Mouse (Mus musculus) lung, embryonic 14.5 days (tissue): ENCODE data around the gene Hnrnpll. TPM values are rescaled to one million over a fixed set of nuclear protein-coding genes. Genes with fewer than 3 reads are reported as not detected.
"Not testable (repeated sequence)": the region's sequence is repeated elsewhere in the genome, so short reads cannot be mapped to it uniquely, and the experiment has no call there.

Experiments
- ATAC-seq: fragments of 200-750 bp; cut with Nextera tagmentation; 2 replicates; pipeline ENCODE4 v1.8.0; 2017; ENCODE audit warnings: mild to moderate bottlenecking, moderate TSS enrichment, moderate library complexity; ENCODE audit not compliant: insufficient read depth
- DNase-seq: peaks from one replicate; pipeline ENCODE4 v3.0.0-alpha.2; 2015
- H3K27ac ChIP-seq: fragments of 300-500 bp; sonication (generic); 2 replicates; pipeline ENCODE4 v1.5.1; 2014; ENCODE audit warnings: low read depth, mild to moderate bottlenecking, moderate library complexity
- H3K27me3 ChIP-seq: fragments of 300-500 bp; sonication (generic); 2 replicates; pipeline ENCODE4 v1.6.1; 2014; ENCODE audit warnings: low read length, control low read depth; ENCODE audit not compliant: insufficient read depth
- H3K36me3 ChIP-seq: fragments of 300-500 bp; sonication (generic); 2 replicates; pipeline ENCODE4 v1.6.1; 2014; ENCODE audit warnings: control low read depth; ENCODE audit not compliant: insufficient read depth
- H3K4me1 ChIP-seq: fragments of 300-500 bp; sonication (generic); 2 replicates; pipeline ENCODE4 v1.6.1; 2014; ENCODE audit warnings: antibody characterized with exemption, control low read depth; ENCODE audit not compliant: insufficient read depth
- H3K4me2 ChIP-seq: fragments of 300-500 bp; sonication (generic); 2 replicates; pipeline ENCODE4 v1.6.1; 2014; ENCODE audit warnings: mild to moderate bottlenecking
- H3K4me3 ChIP-seq: fragments of 300-500 bp; sonication (generic); 2 replicates; pipeline ENCODE4 v1.5.1; 2014; ENCODE audit warnings: low read depth, low read length
- H3K9ac ChIP-seq: fragments of 300-500 bp; sonication (generic); 2 replicates; pipeline ENCODE4 v1.6.1; 2014
- H3K9me3 ChIP-seq: fragments of 300-500 bp; sonication (generic); 2 replicates; pipeline ENCODE4 v1.6.1; 2016; ENCODE audit warnings: low read depth, low read length, control low read depth
- CTCF ChIP-seq: IDR thresholded peaks from 2 replicates; pipeline ENCODE4 v1.5.1; 2016; ENCODE audit warnings: antibody characterized with exemption, low read depth
- WGBS: fragments of 180-500 bp; shearing (Covaris S2); extraction: QIAGEN DNeasy Blood & Tissue Kit; methylation state at CpG from one replicate; pipeline ENCODE4 v1.1.7; 2014; 5-methylcytosine and 5-hydroxymethylcytosine counted together
- polyA plus RNA-seq: library from polyadenylated mRNA; unstranded; fragments of >200 nt; fragmentation: Nextera tagmentation; extraction: Ambion mirVana; gene quantifications from 2 replicates; pipeline ENCODE4 v1.2.1, GENCODE M21; 2014

The Hnrnpll gene
- polyA plus RNA-seq, 1 experiment from 2014 or later, result 93.1 TPM

DNA sequence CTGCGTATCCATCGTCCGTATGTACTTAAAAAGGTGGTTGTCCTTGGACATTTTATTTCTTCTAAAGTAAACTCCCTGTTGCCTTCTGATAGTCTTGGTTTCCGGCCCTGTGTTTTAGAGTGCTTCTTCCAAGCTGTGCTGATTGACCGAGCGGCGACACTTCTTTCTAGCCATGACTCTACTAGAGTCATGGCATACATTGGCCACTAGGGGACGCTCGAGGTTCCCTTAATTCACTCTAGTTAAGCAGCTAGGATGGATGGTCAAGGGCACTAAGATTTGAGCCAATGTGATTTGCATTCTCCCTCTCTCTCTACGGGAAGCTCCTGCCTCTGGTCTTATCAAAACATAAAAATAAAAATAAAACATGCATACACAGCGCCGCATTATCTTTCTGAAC is 44.7 kb downstream of the Hnrnpll start:
- Histone ChIP-seq H3K4me2 (no peak overlapping the region), H3K4me1 (no peaks in the 10 kb centered on the region; the same call in 1 of the 2 replicates), H3K9me3 (no peaks in the 10 kb centered on the region), H3K27me3 (no peaks in the 10 kb centered on the region), H3K9ac (no peak overlapping the region), H3K36me3 (no peaks in the 10 kb centered on the region), H3K4me3 (no peak overlapping the region), H3K27ac (no peak overlapping the region)
- peak; percentile 77 for DNase-seq
- ATAC-seq, result no peak
- peak; percentile 84 for TF ChIP-seq CTCF
- 49% methylated on average over 12 of the region's 12 CpGs for WGBS

DNA sequence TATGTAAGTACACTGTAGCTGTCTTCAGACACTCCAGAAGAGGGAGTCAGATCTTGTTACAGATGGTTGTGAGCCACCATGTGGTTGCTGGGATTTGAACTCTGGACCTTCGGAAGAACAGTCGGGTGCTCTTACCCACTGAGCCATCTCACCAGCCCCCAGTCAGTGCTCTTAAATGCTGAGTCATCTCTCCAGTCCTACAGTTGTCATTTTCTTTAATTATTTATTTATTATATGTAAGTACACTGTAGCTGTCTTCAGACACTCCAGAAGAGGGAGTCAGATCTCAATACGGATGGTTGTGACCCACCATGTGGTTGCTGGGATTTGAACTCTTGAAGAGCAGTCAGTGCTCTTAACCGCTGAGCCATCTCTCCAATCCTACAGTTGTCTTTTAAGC is 45.7 kb downstream of the Hnrnpll start:
- not testable (repeated sequence) for H3K4me1 ChIP-seq, H3K4me3 ChIP-seq, DNase-seq, H3K4me2 ChIP-seq, H3K36me3 ChIP-seq, H3K9me3 ChIP-seq, H3K27me3 ChIP-seq, ATAC-seq, H3K27ac ChIP-seq, H3K9ac ChIP-seq
- 89% methylated on average over 4 of the region's 4 CpGs for WGBS

DNA sequence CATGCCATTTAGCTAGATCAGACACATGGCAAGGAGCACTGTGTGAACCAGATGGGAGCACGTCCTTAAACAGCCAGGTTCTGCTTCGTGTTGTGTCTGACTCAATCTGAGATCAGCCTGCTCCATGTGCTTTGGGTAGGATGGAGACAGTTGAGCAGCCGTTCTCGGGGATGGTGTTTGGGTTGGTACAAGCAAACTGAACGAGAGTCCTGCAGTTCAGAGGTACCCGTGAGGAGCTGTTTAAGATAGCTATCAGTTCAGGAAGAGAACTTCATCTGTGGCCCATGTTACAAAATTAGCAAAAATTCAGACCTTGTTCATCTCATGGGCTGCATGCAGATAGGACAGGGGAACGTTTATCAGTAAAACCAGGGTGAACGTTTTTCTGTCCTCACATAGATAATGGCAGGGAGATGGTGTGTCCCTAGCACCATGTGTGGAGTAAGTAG is 47.7 kb downstream of the Hnrnpll start:
- no peak for DNase-seq
- 67% methylated on average over 8 of the region's 8 CpGs for WGBS

DNA sequence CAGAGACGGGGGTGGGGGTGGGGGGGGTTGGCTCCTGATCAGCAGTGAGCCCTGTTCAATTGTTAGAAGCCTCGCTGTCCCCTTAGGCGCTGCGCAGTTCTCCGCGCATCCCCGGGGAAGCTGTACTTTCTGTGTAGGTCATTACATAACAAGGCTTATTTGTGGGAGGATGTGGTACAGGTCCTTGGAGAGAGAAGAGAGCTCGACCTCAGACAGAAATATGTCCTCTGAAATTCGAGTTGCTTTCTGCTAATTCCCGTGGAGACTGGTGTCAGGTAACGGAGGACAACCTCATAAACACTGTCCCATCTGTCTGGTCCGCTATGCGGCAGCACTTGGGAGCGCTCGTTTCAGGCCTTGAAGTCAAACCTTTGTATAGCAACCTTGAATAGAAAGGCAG is 52.2 kb downstream of the Hnrnpll start:
- Histone ChIP-seq H3K9ac (no peak overlapping the region), H3K9me3 (no peaks in the 10 kb centered on the region), H3K4me1 (0 out of 2 replicates have a peak, but pooled peaks cover 7% of the 10 kb centered on the region), H3K4me3 (no peak overlapping the region), H3K36me3 (no peaks in the 10 kb centered on the region), H3K27me3 (no peaks in the 10 kb centered on the region), H3K4me2 (no peak overlapping the region), H3K27ac (no peak overlapping the region)
- ATAC-seq (no peak), DNase-seq (no peak)
- WGBS, result 37% methylated on average over 15 of the region's 15 CpGs
- no peak for TF ChIP-seq CTCF

More for the DNA sequence above, 47.7 kb downstream of the Hnrnpll start:
- H3K9ac ChIP-seq, result no peak overlapping the region
- no peak overlapping the region for H3K27ac ChIP-seq
- TF ChIP-seq CTCF, result no peak
- no peaks in the 10 kb centered on the region for H3K36me3 ChIP-seq
- no peak overlapping the region for H3K4me2 ChIP-seq
- no peak for ATAC-seq
- H3K4me3 ChIP-seq, result no peak overlapping the region
- H3K27me3 ChIP-seq, result no peaks in the 10 kb centered on the region
- H3K9me3 ChIP-seq, result no peaks in the 10 kb centered on the region
- no peaks in the 10 kb centered on the region; the same call in 1 of the 2 replicates for H3K4me1 ChIP-seq

DNA sequence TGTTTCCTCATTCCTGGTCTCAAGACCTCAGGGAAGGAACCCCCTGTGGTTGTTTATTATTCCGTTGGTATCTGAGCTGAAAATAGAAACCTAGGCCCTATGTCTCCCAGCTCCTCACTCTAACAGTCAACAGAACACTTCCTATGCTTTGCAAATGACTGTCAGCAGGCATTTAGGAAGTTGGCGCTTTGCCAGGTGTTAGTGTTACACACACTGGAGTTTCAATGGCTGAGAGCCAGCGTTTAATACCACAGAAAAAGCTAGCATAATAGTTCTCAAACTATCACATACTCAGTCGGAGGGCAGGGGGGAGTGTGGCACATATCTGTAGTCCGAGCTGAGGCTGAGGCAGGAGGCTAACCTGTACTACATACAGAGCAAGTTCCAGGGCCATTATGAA is 53.3 kb downstream of the Hnrnpll start:
- 13% methylated on average over 5 of the region's 5 CpGs for WGBS
- H3K4me1 ChIP-seq, result 0 out of 2 replicates have a peak, but pooled peaks cover 7% of the 10 kb centered on the region
- DNase-seq (peak; percentile 98), ATAC-seq (peak; percentile 82)
- no peak overlapping the region for H3K9ac ChIP-seq
- H3K4me2 ChIP-seq, result peak overlapping the region; percentile 13; the same call in 1 of the 2 replicates
- peak overlapping the region; percentile 22; the same call in 1 of the 2 replicates for H3K27ac ChIP-seq
- no peaks in the 10 kb centered on the region for H3K9me3 ChIP-seq
- H3K27me3 ChIP-seq, result no peaks in the 10 kb centered on the region
- TF ChIP-seq CTCF, result no peak
- no peak overlapping the region for H3K4me3 ChIP-seq
- no peaks in the 10 kb centered on the region for H3K36me3 ChIP-seq

DNA sequence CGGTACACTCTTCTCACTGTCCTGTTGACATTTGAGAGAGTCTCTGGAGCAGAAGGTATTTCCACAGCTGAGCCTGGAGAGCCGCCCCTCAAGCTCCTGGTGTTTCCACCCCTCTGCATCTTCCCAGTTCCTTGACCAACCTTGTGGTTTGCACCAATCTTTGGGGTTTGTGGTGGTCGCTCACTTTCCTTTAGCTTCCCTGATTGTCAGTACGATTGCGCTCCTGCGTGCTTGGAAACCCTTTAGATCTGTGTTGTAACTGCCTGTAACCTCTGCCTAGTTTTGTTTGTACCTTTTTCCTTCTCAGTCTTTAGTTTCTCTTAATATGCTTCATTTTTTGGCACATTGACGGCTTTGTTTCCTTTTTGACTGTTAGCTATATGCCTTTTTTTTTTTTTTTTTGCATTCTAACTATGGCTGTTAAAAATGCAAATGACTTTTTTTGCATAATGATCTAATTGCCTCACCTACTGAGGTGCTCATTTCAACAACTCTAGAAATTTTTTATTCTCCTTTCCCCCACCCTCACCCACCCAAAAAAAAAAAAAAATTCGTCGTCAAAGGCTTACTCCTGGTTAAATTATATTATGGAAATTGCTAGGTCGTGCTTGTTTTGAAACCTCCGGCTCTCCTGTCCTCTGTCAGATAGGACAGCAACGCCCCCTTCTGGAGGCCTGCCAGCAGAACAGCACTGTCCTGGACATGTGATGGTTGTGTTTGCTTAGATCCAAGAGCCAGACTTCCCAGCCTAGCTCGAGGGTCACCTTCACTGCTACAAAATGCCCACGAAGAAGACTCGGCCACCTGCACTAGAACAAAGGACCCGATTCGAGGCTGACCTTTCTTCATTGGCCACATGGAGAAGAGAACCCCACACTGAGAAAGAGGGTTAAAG is 57.5 kb downstream of the Hnrnpll start:
- Histone ChIP-seq H3K27ac (no peak overlapping the region), H3K4me1 (0 out of 2 replicates have a peak, but pooled peaks cover 7% of the 10 kb centered on the region), H3K27me3 (no peaks in the 10 kb centered on the region), H3K4me3 (no peak overlapping the region), H3K36me3 (no peaks in the 10 kb centered on the region), H3K9ac (no peak overlapping the region), H3K4me2 (no peak overlapping the region), H3K9me3 (no peaks in the 10 kb centered on the region)
- peak; percentile 60 for TF ChIP-seq CTCF
- ATAC-seq (no peak), DNase-seq (peak; percentile 81)
- WGBS, result 42% methylated on average over 17 of the region's 17 CpGs

DNA sequence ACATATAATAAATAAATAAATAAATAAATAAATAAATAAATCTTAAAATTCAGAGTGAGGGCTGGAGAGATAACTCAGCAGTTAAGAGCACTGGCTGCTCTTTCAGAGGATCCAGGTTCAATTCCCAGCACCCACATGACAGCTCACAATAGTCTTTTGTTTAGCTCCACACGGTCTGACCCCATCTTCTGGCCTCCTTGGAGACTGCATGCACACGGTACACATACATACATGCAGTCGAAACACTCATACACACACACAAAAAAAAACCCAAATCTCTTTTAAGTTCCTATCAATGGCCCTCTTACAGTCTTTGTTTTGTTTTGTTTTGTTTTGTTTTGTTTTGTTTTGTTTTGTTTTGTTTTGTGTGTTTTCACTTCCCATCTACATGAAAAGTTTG is 58.3 kb downstream of the Hnrnpll start:
- 94% methylated on average over 3 of the region's 3 CpGs for WGBS
- not testable (repeated sequence) for ATAC-seq

More for the DNA sequence above, 58.3 kb downstream of the Hnrnpll start:
- TF ChIP-seq CTCF, result 0 out of 2 replicates have a peak, but pooled peaks have one; percentile 11
- H3K9ac ChIP-seq, H3K4me3 ChIP-seq, H3K4me2 ChIP-seq, H3K9me3 ChIP-seq, DNase-seq, H3K27ac ChIP-seq, H3K27me3 ChIP-seq, H3K4me1 ChIP-seq, H3K36me3 ChIP-seq: not testable (repeated sequence)
